Mouse (Mus musculus) skeletal muscle tissue, adult 2 months (tissue): ENCODE measurements at regions not wholly inside any gene's neighbourhood (a gene's known extent, or its start where the extent isn't known, plus 50 kb on each side); places are given as distances from the start of the nearest gene placed in this dataset.
"Not testable (repeated sequence)": the region's sequence is repeated elsewhere in the genome, so short reads cannot be mapped to it uniquely, and the experiment has no call there.

Experiments
- DNase-seq: peaks from one replicate; pipeline ENCODE4 v3.0.0-alpha.2; 2012; ENCODE audit warnings: low read depth, low spot score

DNA sequence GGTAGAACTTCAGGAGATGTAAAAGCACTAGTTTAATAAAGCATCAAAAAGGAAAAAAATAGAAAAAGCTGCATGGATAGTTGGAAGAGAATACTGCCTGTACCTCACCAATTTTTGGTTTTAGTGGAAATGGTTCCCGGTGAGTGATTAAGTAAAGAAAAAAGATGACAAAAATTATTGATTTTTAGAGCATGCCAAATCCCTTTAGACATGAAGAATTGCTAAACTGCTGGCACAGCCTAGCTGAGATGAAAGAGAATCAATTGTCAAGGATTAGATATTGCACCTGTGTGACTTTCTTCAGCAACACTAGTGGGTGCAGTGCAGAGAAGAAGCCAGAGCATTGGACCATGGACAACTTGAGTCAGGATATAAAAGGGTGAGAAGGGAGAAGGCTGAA is 348.7 kb upstream of the Cpeb2 start:
- no peak for DNase-seq

DNA sequence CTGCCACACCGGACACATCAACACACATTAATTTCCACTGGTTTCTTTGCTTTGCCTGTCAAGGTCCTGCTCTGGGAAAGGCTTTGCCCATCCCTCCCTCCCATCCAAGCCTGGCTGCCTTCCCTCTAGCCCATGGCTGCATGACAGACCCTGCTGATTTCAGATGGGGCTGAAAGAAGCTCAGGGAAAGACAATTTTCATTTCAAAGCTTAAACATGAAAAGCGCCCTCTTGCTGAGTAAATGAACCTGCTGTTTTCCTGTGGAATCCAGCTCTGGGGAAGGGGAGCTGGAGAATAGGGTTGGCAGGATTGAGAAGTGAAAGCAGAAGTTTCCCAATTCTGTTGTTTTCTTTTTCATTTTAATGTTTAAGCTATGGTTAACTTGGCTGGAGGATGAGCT is 341.1 kb upstream of the Cpeb2 start:
- no peak for DNase-seq

DNA sequence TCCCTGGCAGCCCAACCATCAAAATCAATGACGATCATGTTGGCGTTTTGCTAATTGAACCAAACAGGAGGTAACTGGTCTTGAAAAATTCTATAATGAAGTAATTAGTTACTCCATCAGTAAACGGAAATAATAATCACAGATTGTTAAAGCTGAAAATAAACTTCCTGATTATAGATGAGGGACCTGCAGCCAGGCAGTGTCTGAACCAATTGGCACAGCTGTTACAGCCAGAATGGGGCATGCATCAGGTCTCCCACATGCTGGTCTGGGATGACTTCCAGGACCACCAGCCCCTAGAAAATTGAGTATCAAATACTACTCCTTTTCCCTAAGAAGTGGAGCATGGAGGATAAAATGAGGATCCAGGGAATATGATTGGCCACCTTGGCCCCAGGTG is 326.8 kb upstream of the Cpeb2 start:
- DNase-seq, result no peak

DNA sequence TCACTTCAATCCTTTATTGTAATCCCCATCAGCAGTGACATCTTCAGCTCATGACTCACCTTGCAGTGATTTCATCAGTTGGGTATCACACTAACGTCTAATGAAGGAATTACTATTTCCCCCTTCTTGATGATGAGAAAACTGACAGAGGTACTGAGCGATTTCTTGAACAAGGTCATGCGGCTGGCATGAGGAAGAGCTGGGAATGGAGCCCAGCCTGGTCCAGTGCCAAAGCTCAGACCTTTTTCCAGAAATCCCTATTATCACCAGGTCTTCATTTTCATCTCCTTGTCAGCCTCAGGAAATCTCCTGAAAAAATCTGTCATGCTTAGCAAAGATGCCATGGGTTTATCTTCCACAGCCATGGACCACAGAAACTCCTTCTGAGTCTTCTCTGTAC is 313.6 kb upstream of the Cpeb2 start:
- no peak for DNase-seq

DNA sequence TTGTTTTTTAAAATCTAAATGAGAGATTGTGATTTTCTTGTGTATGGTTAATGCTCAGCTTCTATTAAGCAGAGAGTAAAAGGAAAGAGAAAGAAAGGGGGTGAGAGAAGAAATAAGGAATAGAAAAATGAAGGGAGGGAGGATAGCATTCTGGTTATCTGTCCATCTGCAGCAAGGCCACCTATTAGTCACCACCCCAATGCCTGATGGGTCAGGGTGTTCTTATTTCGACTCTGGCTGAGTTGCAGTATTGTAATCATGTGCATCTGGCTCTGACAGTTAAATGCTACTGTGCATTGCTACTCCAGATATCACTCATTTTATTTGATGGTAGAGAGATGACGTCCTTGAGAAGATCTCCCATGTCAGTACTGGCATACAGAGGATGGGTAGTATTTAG is 300.9 kb upstream of the Cpeb2 start:
- no peak for DNase-seq

DNA sequence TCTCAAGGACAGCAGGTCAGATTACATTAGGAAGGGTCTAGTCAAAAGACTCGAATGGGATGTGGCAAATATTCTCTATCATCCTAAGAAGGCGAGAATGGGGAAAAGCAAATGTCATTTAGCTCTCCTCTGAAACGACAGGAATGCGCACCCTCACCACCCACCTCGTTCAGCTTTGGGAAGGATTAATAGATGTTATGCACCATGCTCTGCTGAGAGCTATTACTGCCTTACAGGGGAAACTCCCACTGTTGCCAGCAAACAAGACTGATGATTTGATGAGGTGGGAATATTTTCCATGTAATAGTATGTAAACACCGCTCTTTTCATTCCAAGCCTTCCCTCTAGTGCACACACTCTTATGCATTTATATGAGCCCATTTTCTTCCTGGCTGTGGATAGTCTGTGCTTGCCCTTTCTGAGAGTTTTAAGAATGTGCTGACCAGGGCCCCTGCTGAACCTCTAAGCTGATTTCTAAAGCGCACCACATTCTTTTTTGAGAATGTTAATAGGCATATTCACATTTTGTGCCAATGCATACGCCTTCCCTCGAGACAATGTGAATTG is 273.6 kb upstream of the Cpeb2 start:
- no peak for DNase-seq

DNA sequence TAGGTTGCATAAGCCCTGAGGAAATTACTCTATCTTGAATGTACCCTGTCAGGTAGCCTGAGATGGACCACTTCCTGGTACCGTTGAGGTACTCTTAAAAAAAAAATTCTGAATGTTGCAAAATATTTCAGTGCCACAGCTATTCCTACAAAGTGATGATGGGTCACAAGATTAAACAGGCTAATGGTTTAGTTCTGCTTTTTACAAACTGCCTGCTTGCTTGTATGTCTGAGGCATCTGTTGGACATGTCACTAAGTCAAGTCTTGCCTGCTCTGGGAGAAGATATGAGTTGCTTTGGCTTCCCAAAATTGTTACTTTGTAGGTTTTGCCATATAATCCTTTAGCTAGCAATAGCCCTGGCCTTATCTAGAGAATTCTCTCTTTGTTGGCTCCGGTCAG is 266.0 kb upstream of the Cpeb2 start:
- not testable (repeated sequence) for DNase-seq

DNA sequence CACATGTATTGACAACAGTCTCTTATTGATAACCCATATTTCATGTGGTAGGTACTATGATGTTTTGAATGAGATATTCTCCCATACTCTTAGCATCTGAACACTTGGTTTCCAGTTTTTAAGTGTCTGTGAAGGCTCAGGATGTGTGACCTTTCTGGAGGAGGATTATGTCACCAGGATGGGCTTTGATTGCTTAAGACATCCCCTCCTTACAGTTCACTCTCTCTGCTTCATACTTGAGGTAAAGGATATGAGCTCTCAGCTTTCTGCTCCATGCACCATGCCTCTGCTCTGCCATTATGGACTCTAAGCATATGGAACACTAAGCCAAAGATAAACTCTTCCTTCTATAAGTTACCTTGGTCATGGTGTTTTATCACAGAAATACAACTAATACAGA is 263.8 kb upstream of the Cpeb2 start:
- no peak for DNase-seq

DNA sequence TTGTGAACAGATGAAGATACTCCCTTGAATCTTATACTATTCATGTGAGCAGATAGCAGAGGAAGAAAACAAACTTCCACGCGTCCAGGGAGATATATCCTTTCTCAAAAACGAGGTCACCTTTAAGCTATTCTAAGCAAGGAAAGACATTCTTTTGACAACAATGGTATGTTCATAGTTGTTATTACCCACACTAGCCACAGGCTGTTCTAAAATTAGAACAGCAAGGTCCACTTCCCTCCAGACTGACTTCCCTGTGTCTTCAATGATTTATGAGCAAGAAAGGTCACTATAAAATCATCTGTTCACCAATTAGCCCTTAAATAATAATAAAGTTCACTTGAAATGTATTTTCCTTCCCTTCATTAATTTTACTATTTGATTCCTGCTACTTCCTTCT is 263.3 kb upstream of the Cpeb2 start:
- no peak for DNase-seq

DNA sequence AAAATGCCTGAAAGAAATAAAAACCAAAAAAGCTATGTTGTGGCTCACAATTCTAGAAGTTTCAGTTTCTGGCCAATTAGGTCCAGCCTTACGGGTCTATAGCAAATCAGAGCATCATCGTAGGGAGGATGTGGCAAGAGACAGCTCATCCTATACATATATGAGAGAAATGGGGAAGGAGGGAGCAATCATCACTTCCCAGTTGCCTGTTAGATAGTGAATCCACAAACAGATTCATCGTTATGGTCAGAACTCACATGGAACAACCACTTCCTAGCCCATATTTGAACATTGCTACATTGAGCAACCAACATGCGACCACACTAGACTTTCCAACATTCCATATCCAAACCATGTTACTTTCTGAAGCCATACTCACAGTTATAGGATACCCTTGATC is 255.9 kb upstream of the Cpeb2 start:
- DNase-seq, result no peak

DNA sequence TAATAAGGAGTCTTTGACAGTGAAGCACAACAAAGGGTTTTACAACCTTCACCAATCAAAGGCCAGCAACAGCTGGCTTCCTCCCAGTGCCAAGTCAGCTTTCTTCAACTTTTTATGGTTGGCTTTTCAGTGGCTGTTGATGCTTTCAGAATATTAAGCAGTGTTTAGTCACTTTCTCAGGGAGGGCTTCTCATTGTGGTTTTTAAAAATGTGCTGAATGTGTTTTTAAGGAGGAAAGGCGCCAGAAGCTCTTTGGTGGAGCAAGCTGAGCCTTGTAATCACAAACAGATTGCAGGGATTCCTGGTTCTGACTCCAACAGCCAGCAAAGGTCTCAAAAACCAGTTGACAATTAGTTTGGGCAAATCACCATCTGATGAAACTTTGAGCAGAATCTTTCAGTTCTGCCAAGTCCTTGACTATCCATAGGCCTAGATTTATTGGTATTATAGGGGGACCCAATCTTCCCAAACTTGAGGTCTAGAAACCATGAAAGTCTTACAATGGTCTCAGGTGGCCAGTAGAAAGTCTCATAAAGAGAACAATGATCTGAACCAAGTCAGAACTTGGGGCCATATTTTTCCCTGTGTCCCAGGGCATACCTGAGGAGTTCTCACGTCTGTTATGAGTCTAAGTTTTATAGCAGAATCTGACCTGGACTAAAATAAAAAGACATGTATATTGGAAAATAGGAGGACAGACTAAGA is 251.9 kb upstream of the Cpeb2 start:
- DNase-seq, result no peak

DNA sequence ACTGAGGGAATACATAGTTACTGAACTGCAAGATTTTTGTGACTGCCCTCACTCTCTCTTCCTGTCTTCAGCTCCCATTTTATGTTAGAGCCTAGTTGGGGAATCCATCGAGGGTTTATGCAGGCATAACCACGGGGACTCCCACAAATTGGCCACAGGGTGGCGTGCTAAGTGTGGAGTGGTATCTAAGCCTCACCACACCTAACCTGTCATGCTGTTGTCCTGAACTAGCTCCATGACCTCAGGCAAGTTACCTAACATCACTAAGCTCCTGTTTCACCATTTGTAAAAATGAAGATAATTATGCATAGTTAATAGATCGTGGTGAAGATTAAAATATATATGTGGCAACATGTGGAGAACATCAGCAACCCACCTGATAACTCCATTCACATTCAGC is 246.8 kb upstream of the Cpeb2 start:
- no peak for DNase-seq

DNA sequence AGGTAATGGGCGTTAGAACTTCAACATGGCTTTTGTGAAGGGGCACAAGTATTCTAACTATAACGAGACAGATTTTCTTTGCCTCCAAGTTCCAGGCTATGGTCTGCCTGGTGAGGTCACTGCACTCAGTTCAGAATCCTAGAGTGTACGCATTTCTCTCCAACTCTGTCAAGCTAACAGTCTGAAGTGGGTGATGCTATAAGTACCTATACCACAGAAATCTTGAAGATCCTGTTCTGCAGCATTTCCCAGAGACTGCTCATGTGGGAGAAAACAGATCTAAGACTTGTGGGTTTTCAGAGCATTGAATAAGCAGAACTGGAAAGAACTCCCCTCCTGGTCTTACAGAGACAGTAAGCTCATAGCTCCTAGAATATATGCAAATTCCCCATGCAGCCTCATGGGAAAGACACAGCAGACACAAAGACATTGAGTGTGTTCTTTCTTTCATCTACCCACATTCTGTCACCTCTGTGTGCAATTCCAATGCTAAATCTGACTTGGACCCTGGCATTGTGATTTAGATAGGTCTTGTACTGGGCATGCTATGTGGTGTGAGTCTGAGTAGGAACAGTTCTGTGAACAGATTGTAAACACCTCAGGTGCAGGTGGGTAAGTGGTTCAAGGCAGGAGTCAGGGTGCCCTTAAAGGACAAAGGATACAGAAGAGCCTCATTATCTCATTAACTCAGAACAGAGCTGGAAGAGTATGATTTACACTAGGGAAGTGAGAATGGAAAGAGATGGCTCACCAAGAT is 245.1 kb upstream of the Cpeb2 start:
- no peak for DNase-seq

DNA sequence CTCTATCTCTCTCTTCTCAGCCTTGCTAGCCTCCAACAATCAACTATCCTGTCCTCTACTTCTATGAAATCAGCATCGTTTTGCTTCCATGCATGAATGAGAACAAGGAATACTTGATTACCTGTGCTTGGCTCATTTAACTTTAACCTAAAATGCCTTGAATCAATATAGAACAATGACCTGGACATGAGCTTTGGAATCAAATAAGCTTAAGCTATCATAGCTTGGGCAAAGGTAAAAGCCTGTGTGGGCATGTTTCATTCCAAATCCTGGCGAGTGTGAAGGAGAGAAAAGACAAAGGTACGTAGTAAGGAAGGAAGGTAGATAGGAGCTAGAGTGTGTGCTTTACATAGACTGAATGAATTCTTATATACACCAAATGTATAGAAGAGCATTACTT is 243.7 kb upstream of the Cpeb2 start:
- no peak for DNase-seq

DNA sequence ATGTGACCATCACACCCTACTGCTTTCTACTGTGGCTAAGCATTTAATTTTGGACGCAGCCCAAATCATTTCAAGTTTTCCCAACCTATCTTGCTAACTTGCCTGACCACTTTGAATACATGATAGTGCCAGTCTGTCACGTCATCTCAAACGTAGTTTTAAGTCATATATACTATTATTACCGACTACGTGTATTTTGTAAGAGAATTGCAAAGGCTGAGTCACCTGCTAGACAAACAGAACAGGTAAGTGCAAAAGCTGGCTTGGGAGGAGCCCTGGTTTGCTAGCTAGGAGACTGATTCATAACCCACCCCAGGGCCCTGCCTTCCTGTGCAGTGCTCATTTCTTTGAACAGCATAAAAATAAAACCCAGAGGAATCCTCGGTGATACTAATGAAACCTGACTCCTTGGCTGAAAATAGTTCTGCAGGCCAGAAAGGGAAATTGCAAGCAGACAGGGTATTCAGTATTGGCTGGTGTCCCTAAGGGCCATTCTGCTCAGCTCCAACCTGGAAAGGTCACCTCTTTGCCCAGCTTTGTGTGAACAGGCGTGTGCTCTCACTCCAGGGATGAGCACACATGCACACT is 208.9 kb upstream of the Cpeb2 start:
- no peak for DNase-seq

DNA sequence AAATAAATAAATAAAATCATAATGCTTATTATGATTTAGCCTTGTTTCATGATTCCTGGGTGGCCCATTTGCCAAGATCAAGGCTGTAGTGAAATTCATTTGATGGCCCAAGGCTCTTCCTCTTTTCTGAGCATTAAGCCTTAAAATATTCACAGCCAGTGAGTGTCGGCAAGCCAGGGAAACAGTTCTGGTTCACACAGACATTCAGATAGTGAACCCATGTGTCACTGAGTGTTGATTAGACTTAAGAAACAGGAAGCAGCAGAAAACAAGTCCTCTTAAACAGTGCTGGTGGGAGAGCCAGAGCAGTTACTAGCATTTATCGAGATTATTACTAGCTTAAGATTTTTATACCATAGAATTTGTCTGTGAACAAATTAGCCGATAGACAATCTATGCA is 201.7 kb upstream of the Cpeb2 start:
- no peak for DNase-seq

DNA sequence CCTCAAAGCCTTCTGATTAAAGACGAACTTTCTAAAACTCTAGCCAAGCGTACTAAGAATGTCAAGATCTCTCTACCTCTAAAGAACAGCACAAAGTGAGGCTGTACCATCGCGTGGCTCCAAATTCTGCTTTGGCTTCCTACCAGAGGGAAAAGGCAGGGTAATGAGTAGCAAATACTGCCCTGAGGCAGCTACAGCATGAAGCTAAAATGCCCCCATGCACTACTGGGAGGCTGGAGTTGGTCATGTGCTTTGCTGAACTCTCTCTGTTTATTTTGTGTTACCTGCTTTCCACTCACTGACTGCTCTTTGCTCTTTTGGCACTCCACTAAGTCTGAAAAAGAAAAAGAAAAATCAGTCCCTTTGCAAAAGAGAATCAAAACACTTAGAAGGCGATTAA is 201.1 kb upstream of the Cpeb2 start:
- DNase-seq, result no peak

DNA sequence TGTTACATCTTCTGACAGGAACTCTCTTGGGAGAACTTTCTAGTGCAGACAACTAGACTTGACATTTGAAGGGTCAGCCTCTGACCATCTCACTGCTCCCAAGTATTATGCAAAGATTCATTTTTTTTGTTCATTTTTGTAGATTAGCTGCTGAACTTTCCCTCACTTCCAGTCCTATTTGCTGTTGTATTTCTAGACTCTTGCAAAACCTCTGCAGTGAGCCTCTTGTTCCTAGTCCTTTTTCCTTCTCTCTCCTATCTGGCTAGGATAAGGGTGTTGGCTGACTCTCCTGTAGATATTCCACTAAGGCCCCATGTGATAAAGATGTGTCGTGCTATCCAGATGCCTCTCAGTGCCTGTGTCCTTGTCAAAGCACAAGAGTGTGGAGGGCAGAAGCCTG is 198.5 kb upstream of the Cpeb2 start:
- no peak for DNase-seq

DNA sequence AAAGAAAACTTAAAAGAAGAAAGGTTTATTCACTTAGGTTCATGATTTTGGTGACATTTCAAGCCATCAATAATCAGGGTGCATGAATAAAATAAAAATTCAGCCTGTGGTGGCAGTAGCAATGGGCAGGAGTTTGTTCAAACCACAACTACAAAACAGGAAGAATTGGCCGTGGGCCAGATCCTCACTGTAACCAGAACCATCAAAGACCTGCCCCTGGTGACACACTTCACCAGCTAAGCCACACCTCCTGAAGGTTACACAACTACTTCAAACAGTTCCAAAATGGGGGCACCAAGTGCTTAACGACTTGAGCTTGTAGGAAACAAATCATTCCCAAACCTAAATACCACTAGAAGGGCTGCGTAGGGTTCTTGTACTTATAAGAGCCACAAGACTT is 195.4 kb upstream of the Cpeb2 start:
- no peak for DNase-seq

DNA sequence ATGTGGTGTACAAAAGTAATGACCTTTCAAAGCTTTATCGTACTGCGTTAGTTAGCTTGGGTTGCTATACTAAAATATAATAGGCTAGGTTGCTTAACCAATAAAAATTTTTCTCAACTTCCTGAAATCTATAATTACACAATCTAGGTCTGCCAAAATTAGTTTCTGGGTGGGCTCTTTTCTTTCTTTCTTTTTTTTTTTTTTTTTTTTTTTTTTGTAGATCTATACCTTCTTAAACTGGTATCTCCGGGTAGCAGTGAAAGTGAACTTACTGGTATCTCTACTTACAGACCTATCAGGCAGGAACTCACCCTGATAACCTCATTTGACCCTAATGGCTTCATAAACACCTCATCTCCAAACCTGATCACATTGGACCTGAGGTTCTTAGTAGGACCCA is 193.4 kb upstream of the Cpeb2 start:
- no peak for DNase-seq

DNA sequence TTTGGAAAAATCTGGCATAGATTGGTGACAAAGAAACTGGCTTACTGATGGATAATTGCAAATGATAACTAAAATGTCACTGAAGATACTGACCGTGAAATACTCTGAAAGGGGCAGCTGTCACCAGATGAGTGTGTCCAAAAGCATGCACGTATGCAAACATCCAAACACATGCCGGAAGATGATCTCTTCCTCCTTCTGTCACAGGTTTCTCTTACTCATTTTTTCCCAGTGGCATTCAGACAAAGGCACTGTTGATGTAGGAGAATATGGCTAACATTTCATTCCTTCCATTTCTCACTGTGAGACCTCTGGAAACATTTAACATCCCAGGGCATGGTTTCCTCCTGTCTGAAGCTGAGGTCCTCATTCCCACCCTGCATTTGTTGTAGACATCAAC is 190.4 kb upstream of the Cpeb2 start:
- DNase-seq, result no peak

DNA sequence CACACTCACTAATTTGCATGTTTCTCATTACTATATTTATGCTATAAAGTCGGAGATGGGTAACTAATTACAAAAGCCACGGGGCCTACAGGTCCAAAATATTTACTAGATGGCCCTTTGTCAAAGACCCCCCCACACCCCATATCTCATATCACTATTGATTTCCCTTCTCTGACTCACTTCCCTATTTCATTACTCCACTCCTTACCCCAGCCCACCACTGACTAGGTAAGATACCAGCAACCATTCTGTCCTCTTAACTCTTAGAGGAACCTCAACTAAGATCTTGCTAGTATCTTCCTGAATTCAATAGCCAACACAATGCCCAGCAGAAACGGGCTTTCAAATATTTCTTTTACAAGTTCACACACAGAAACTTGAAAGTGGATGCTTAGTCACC is 187.1 kb upstream of the Cpeb2 start:
- no peak for DNase-seq

DNA sequence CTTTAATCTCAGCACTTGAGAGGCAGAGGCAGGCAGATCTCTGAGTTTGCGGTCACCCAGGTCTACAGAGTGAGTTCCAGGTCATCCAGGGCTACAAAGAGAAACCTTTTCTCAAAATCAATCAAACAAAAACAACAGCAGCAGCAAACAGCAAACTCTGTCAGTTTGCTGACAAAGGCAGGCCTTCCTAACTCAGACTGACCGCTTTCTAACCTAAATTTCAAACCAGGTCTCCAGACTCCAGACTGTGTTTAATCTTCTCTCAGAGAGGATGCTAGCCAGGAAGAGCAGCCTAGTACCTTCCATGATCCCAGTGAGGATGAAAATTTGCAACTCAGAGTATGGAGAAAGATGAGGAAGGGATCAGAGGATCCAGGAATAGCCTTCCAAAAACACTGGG is 185.7 kb upstream of the Cpeb2 start:
- DNase-seq, result no peak
